Mouse (Mus musculus) brain, embryonic 14.5 days (tissue): ENCODE data around the gene Nr2e3.

Experiments used
- CTCF ChIP-seq: fragments of 200-500 bp; IDR thresholded peaks from 2 replicates; pipeline ENCODE4 v1.5.1; 2012; ENCODE audit warnings: inconsistent platforms, mild to moderate bottlenecking, moderate library complexity, borderline replicate concordance; ENCODE audit not compliant: insufficient read depth, insufficient read length; ENCODE audit errors: extremely low read depth
- POLR2A ChIP-seq: fragments of 200-500 bp; IDR thresholded peaks from 2 replicates; pipeline ENCODE4 v1.6.1; 2012; ENCODE audit warnings: mild to moderate bottlenecking, inconsistent platforms, borderline replicate concordance; ENCODE audit not compliant: poor library complexity, insufficient read depth, insufficient read length, severe bottlenecking; ENCODE audit errors: extremely low read depth

DNA sequence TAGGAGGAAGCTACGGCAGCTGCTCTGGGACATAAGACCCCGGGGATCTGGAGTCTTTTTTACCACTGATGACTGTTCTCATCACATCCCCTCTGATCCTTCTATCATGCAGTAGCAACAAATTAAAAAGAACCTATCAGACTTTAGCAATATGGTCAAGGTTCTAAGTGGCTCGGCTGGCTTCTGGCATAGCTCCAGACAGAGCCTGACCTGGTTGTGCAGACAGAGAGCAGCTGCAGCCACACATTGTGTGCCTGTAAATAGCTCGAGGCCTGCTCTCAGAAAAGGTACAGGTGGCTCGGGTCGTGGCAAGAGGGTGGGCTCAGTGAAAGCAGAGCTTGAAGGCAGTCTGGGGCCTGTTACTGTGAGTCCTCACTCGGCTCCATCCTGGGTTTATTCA is 48.5 kb upstream of the Nr2e3 start:
- TF ChIP-seq CTCF, result no peak
- TF ChIP-seq POLR2A, result no peak
